Mouse (Mus musculus): ENCODE results near the gene Sub1. TPM values are rescaled to one million over a fixed set of nuclear protein-coding genes. Genes with fewer than 3 reads are reported as not detected.

The Sub1 gene
- total RNA-seq, 2 experiments from 2014 or later: 308 to 324 TPM

DNA sequence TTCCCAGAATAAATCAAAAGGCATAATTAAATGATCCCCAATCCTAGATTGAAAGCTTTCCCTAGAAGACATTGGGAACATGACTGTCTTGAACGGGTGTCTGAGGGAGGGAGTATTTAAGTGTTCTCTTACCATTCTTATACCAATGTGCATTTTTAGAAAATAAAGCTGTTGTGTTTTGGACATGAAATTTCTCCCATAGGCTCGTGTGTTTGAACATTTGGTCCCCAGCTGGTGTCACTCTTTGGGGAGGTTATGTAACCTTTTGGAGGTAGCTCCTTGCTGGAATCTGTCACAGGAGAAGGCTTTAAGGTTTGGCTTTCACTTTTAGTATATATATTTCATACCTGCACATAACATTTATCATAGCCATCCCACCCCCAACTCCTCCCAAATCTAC is 18.6 kb downstream of the Sub1 start:
- intact Hi-C loops (cut with DNase I): loop anchor here (10.0 kb wide), 1 partner anchor 817 kb away; no protein-coding TSS in a partner anchor
- no peak for DNase-seq (ENCODE audit: extremely low spot score in 1 of 2, low spot score in 2 of 2)

- intact Hi-C loops (cut with DNase I): loop anchor here (10.0 kb wide), 1 partner anchor 818 kb away; no protein-coding TSS in a partner anchor
- DNase-seq (ENCODE audit: extremely low spot score in 1 of 2, low spot score in 2 of 2): no peak
These were observed 19.7 kb downstream of the Sub1 start for GRCm38 (mm10) chr15:11977071-11977470.

DNA sequence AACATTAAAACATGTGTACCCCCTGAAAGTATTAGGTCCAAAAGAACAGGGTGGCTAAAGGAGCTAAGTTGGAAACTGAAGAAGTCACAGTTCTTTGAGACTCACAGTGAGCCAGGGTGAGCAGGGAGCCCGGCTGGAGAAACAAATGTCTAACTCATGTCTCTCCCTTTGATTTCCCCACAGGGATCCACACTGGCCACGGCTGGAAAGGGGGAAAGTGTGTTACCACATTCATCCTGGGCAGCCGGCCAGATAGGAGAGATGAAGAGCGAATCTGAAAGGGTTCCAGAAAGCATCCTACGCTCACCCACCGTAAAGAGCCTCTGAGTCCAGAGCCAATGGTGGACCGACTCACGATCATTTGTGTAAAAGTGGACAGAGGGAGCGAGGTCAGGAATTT is 20.9 kb downstream of the Sub1 start:
- intact Hi-C loops (cut with DNase I): loop anchor here (10.0 kb wide), 1 partner anchor 819 kb away; no protein-coding TSS in a partner anchor

GRCm38 (mm10) chr15:11971854-11972420 is 24.8 kb downstream of the Sub1 start:
- peak; percentile 80 to 81 for DNase-seq (ENCODE audit: extremely low spot score in 1 of 2, low spot score in 2 of 2)
- intact Hi-C loops (cut with DNase I): loop anchor here (5.0 to 10.0 kb wide), 2 partner anchors 295 to 823 kb away; no protein-coding TSS in a partner anchor

More for the DNA sequence above, 20.9 kb downstream of the Sub1 start:
- DNase-seq (ENCODE audit: extremely low spot score in 1 of 2, low spot score in 2 of 2): peak in 1 of 2 experiments; percentile 43

GRCm38 (mm10) chr15:11970621-11971020 is 26.2 kb downstream of the Sub1 start:
- DNase-seq (ENCODE audit: extremely low spot score in 1 of 2, low spot score in 2 of 2): no peak
- intact Hi-C loops (cut with DNase I): loop anchor here (5.0 to 10.0 kb wide), 2 partner anchors 297 to 824 kb away; no protein-coding TSS in a partner anchor

DNA sequence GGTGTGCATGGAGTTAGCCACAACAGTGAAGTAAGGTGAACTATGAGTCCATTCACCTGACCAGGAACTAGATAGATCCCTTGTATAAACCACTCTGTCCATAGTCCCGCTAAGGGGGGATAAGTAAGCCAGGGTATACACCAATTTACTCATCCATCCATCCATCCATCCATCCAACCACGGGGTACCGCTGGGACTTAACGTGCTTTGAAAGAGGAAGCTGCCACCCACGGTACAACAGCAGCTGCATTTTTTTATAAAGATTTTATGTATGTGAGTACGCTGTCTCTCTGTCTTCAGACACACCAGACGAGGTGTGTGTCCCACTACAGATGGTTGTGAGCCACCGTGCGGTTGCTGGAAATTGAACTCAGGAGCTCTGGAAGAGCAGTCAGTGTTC is 27.9 kb downstream of the Sub1 start:
- no peak for DNase-seq (ENCODE audit: extremely low spot score in 1 of 2, low spot score in 2 of 2)
- intact Hi-C loops (cut with DNase I): loop anchor here (10.0 kb wide), 1 partner anchor 474 kb away; no protein-coding TSS in a partner anchor

DNA sequence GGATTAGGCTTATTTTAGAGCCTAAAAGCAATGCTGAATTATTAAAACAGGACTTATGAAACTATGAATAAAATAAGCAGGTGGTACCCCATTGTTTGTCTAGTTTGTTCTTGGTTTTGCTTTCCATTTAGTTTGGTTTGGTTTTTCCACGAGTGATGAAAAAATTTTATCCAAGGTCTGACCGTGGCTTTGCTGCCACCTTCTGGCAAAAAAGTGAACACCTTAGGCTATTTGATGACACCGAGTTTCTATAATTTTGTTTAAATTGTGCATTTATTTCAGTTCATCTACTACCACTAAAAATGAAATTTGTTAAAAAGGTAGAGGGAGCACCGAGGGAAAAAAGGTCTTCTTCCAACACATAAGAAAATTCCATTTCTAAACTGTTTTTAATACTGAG is 30.4 kb downstream of the Sub1 start:
- intact Hi-C loops (cut with DNase I): loop anchor here (2.0 to 10.0 kb wide), 3 partner anchors 214 to 472 kb away; no protein-coding TSS in a partner anchor
- DNase-seq (ENCODE audit: extremely low spot score in 1 of 2, low spot score in 2 of 2): no peak

DNA sequence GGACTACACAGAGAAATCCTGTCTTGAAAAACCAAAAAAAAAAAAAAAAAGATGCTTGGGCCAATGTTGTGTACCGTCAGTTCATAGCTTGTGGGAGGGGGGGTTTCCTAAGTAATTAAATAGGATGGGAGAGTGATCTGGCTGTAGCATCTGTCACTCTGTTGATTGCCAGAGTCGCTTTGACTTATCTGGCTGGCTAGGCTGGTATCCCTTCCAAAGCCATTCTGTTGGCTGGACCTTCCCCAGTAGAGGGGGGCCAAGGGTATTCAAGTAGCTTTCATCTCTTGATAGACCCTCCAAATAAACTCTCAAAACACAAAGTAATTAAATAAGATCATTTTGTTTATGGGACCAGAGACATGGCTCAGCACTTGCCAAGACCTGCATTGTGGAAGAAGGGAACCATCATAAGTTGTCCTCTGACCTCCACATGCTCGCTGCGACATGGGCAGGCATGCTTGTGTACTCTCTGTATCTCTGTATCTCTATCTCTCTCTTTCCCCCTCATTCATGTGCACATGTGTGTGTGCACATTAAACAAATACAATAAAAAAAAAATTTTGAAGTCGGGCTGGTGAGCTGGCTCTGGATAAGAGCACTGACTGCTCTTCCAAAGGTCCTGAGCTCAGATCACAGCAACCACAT is 31.5 kb downstream of the Sub1 start:
- no peak for DNase-seq (ENCODE audit: extremely low spot score in 1 of 2, low spot score in 2 of 2)
- intact Hi-C loops (cut with DNase I): loop anchor here (2.0 to 10.0 kb wide), 2 partner anchors 471 to 559 kb away; no protein-coding TSS in a partner anchor

DNA sequence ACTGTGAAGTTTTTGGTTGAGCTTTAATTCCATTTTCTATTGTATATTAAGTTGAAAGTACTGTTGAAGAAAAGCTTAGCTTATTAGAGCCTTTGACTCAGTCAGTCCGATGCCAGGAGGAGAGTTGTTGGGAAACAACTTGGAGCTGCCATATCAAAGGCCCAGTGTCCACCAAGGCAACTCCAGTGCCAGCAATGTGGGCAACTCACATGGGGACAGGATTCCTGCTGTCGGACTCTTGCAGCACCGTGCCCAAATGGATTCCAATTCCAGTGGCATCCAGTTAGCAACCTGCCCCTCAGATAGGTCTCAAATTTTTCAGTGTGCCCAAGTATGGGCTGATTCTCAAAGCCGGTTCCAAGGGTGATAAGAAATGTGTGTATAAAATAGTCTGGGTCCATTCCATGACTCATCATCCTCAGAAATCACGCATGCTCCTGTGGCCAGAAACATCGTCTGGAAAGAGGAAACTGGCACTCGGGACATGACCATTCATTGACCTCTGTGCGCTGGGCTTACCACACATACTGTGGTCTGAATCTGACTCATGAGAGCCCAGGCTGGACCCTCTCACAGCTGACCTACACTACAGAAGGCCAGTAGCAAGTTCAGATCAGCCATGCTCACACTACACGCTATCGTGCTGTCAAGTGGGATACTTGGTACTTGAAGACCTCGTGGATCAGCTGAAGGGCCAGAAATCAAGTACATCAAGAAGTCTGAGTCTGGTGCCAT is 32.8 kb downstream of the Sub1 start:
- intact Hi-C loops (cut with DNase I): loop anchor here (2.0 to 10.0 kb wide), 2 partner anchors 469 to 557 kb away; no protein-coding TSS in a partner anchor
- no peak for DNase-seq (ENCODE audit: extremely low spot score in 1 of 2, low spot score in 2 of 2)

DNA sequence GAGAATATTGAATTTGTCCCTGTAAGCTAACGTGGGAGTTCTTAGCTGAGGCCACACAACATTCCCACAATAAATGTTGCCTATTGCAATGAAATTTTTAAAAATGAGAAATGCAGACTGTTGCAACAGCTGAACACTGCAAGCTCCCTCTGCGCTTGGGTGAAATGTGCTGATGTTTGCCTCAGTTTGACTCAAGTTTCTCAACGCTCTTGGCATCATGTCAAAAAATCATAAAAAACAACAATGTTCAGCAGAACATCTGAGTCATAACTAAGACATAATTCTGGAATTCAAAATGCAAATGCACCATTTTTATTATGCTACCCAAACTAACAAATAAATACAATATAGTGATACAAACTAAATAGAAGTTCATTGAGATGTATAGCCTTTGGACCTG is 37.1 kb downstream of the Sub1 start:
- intact Hi-C loops (cut with DNase I): loop anchor here (10.0 kb wide), 1 partner anchor 465 kb away; no protein-coding TSS in a partner anchor
- DNase-seq (ENCODE audit: extremely low spot score in 1 of 2, low spot score in 2 of 2): no peak

GRCm38 (mm10) chr15:11956129-11956528 is 40.7 kb downstream of the Sub1 start:
- intact Hi-C loops (cut with DNase I): no loop called here
- no peak for DNase-seq (ENCODE audit: extremely low spot score in 1 of 2, low spot score in 2 of 2)

- intact Hi-C loops (cut with DNase I): no loop called here
- no peak for DNase-seq (ENCODE audit: extremely low spot score in 1 of 2, low spot score in 2 of 2)
These were observed 42.6 kb downstream of the Sub1 start for GRCm38 (mm10) chr15:11954190-11954589.

DNA sequence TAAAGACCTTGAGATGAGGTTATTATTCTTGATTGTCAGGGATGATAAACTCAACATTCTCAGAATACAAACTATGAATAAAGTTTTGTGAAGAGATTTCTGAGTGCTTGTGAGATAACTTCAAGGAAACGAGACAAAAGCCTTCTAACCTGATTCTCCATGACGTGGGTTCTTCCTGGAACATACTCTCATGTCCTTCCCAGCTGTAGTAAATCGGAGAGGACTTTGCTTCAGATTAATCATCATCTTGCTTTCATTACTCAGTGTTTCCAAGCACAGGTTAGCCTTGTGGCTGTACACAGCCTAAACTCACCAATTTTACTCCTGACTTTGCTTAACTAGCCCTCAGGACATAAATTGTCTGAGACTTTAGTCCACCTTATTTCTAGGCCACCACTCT is 44.6 kb downstream of the Sub1 start:
- intact Hi-C loops (cut with DNase I): no loop called here
- DNase-seq (ENCODE audit: extremely low spot score in 1 of 2, low spot score in 2 of 2): no peak

DNA sequence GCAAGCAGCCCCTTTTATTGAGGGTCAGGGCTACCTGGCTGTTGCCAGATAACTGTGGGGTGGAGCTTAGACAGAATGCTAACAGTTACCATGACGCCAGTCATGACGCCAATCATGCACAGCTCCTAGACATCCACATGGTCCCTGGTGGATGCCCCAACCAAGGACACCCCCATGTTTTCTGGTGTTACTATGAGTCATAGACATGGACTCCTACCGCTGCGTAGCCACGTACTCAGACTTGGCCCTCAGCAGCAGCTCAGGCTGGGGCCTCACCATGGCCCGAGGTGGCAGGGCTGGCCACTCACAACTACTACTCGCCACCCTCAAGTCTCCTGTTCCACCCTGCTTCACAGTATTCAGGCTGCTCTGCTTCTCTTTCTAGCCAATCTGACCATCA is 45.6 kb downstream of the Sub1 start:
- no peak for DNase-seq (ENCODE audit: extremely low spot score in 1 of 2, low spot score in 2 of 2)
- intact Hi-C loops (cut with DNase I): no loop called here

GRCm38 (mm10) chr15:11950144-11950543 is 46.6 kb downstream of the Sub1 start:
- DNase-seq (ENCODE audit: extremely low spot score in 1 of 2, low spot score in 2 of 2): no peak
- intact Hi-C loops (cut with DNase I): no loop called here

- intact Hi-C loops (cut with DNase I): no loop called here
These were observed 47.3 kb downstream of the Sub1 start for GRCm38 (mm10) chr15:11949490-11949889.

DNA sequence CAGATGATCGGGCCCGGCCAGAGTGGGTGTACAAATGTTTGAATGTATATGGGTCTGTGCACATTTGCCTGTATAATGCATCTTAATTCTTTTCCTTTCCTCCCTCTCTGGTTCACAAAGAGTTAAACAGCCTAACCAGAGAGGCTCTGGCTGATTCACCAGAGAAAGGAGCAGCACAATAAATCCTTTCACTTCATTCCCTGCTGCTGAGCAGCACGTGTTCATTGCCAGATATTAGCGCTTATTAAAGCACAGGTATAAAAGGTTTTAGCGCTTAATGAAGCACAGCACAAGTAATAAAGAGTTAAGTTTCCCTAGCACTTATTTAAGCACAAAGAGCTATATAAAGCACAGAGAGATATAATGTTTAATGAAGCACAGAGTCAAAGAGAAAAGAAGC is 55.9 kb downstream of the Sub1 start:
- DNase-seq (ENCODE audit: extremely low spot score in 1 of 2, low spot score in 2 of 2): no peak
- intact Hi-C loops (cut with DNase I): no loop called here

More at GRCm38 (mm10) chr15:11949490-11949889, 47.3 kb downstream of the Sub1 start:
- DNase-seq (ENCODE audit: extremely low spot score in 1 of 2, low spot score in 2 of 2): no peak

All from left cerebral cortex, postnatal 10 days (tissue).